8 mouse cellular contexts compared by ENCODE assay signal in the genomic region with DNA sequence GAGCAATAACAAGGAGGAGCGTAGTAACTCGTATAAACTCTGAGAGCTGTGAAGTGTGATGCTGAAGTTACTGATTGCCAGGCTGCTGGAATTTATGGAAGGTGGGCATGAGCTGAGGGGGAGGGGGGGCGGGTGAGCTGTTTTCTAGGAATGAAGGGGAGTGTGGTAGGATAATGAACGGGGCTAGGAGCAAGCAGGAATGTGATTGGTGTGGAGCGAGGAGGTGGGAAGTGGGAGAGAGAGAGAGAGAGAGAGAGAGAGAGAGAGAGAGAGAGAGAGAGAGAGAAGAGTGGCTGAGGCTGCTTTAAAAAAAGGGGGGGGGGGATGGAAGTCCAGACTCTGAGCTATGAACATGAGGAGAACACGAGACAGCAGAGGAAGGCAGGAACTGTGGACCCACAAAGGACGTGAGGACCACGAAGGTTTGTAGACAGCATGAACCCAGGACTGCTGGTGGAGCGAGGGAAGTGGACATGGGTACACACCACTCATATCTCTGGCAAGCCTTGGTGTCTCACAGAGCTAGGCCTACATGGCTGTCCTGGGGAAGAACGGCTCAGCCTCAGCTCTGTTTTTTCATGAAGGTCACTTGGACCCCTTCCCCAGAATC. TPM values are rescaled to one million over a fixed set of nuclear protein-coding genes. Genes with fewer than 3 reads are reported as not detected.
DNase-seq lines count a peak whose midpoint lies in the region; ATAC-seq and TF ChIP-seq lines count a peak whose summit lies in the region.

No protein-coding gene starts in this region.

- in situ Hi-C loops in Patski (cut with MboI; ENCODE audit: low pct_unique_long_range_greater_than_20kb), result loop anchor here (5.0 kb wide), 1 partner anchor 82 kb away; no protein-coding TSS in a partner anchor

- peak; percentile 35 for ATAC-seq in Patski
- ATAC-seq in hindbrain, embryonic 11.5 days (ENCODE audit: low FRiP score), result no peak
- no peak for ATAC-seq in liver, postnatal 0 days

- POLR2A ChIA-PET in Patski (lab: Charles Lee), result interaction anchor here (0.6 to 2.3 kb wide), 9 partner anchors 7 to 572 kb away, joined by 3 to 10 read pairs (median 3); partner anchors contain the start of genes Polr3c and Rnf115

- H3K4me2 ChIP-seq in hindbrain, embryonic 11.5 days (replicated peaks; ENCODE audit: low read depth, low read length), result peak overlapping the region; percentile 71
- H3K4me2 ChIP-seq in liver, postnatal 0 days (ENCODE audit: low read depth, low read length), result peak overlapping the region; percentile 83; the same call in 1 of the 2 replicates

- no peaks in the 10 kb centered on the region for H3K36me3 ChIP-seq in hindbrain, embryonic 11.5 days (ENCODE audit: control insufficient read depth, insufficient read depth, low read length)
- no peaks in the 10 kb centered on the region for H3K36me3 ChIP-seq in liver, postnatal 0 days (replicated peaks; ENCODE audit: insufficient read depth, low read length)

- peak overlapping the region; percentile 93; the same call in 1 of the 2 replicates for H3K27ac ChIP-seq in hindbrain, embryonic 11.5 days (ENCODE audit: low read depth, low read length)
- H3K27ac ChIP-seq in liver, postnatal 0 days (ENCODE audit: low read depth), result no peak overlapping the region

- CTCF ChIA-PET in Patski (lab: Charles Lee), result interaction anchor here (0.6 to 2.9 kb wide), 10 partner anchors 10 to 98 kb away, joined by 3 to 22 read pairs (median 4); no protein-coding TSS in a partner anchor

- no peaks in the 10 kb centered on the region; the same call in none of the 2 replicates for H3K4me1 ChIP-seq in hindbrain, embryonic 11.5 days (replicated peaks; ENCODE audit: control insufficient read depth, insufficient read depth, low read length)
- peaks cover 3% of the 10 kb centered on the region; the same call in 1 of the 2 replicates for H3K4me1 ChIP-seq in liver, postnatal 0 days (ENCODE audit: insufficient read depth)

- no peak overlapping the region; the same call in 1 of the 2 replicates for H3K9ac ChIP-seq in hindbrain, embryonic 11.5 days (ENCODE audit: low read depth, low read length)
- H3K9ac ChIP-seq in liver, postnatal 0 days (replicated peaks), result no peak overlapping the region

- H3K4me3 ChIP-seq in hindbrain, embryonic 11.5 days (ENCODE audit: low read depth, low read length), result no peak overlapping the region
- H3K4me3 ChIP-seq in liver, postnatal 0 days (ENCODE audit: low read depth, low read length), result no peak overlapping the region

- DNase-seq in cerebellum, adult 11-12 months, result peak; percentile 20
- no peak for DNase-seq in cerebellum, postnatal 14 days
- DNase-seq in Patski (ENCODE audit: low read depth, low spot score), result peak; percentile 83
- DNase-seq in hindbrain, embryonic 11.5 days (ENCODE audit: low spot score), result peak; percentile 43
- DNase-seq in liver, postnatal 0 days, result no peak
- DNase-seq in thymus, postnatal 0 days (ENCODE audit: low spot score), result no peak
- DNase-seq in layer of hippocampus, postnatal 36 days, result no peak
- no peak for DNase-seq in adrenal gland, adult (ENCODE audit: inconsistent age in 2 of 2, low spot score in 1 of 2)

- no peak for TF ChIP-seq CTCF in Patski (IDR thresholded peaks at IDR 0.05)
- no peak for TF ChIP-seq CTCF in liver, postnatal 0 days (IDR thresholded peaks at IDR 0.05; ENCODE audit: low read depth)

- H3K27me3 ChIP-seq in Patski, result no peaks in the 10 kb centered on the region
- H3K27me3 ChIP-seq in hindbrain, embryonic 11.5 days (ENCODE audit: control insufficient read depth, insufficient read depth, low read length), result no peaks in the 10 kb centered on the region
- H3K27me3 ChIP-seq in liver, postnatal 0 days (ENCODE audit: insufficient read depth, low read length), result no peaks in the 10 kb centered on the region

- no peaks in the 10 kb centered on the region for H3K9me3 ChIP-seq in hindbrain, embryonic 11.5 days (ENCODE audit: control insufficient read depth, low read length)
- no peaks in the 10 kb centered on the region for H3K9me3 ChIP-seq in liver, postnatal 0 days (ENCODE audit: low read length)

- TF ChIP-seq EP300 in liver, postnatal 0 days (IDR thresholded peaks at IDR 0.05; ENCODE audit: low read depth), result no peak

- WGBS in hindbrain, embryonic 11.5 days, result 36% methylated on average over 10 of the region's 10 CpGs
- 70% methylated on average over 10 of the region's 10 CpGs for WGBS in liver, postnatal 0 days (ENCODE audit: insufficient replicate concordance)

RNA-seq across cellular contexts. Expression of gene Bcl9, which starts 1.2 kb away (rescaled TPM):
- polyA plus RNA-seq in Patski (2021), result 37.5 TPM
- polyA plus RNA-seq in hindbrain, embryonic 11.5 days (2014; fragmentation: Nextera tagmentation; extraction: Ambion mirVana), result 55.4 and 72.3 TPM in 2 replicates
- polyA plus RNA-seq in liver, postnatal 0 days (2015; fragmentation: Nextera tagmentation; extraction: Ambion mirVana), result 3.7 and 4.5 TPM in 2 replicates
- 19.6 and 23.7 TPM in 2 replicates for polyA plus RNA-seq in thymus, postnatal 0 days (2015; fragmentation: Nextera tagmentation; extraction: Ambion mirVana)
- total RNA-seq in layer of hippocampus, postnatal 36 days (2021), result 10 to 100 TPM; 59.1 to 63.3 TPM

Comparison
In these comparisons a context has a peak if more than half of its experiments do, and no peak if none do; other contexts are left out.
1. DNase-seq: peak in cerebellum, adult 11-12 months (single experiment), Patski (single experiment) and hindbrain, embryonic 11.5 days (single experiment); none in cerebellum, postnatal 14 days (0 of 2), liver, postnatal 0 days (single experiment), thymus, postnatal 0 days (single experiment), layer of hippocampus, postnatal 36 days (0 of 2) and adrenal gland, adult (0 of 2).